Mouse (Mus musculus) embryonic facial prominence, embryonic 14.5 days (tissue): ENCODE results near the gene Col5a1. TPM values are rescaled to one million over a fixed set of nuclear protein-coding genes. Genes with fewer than 3 reads are reported as not detected.

Source experiments
- ATAC-seq: fragments of 200-750 bp; cut with Nextera tagmentation; 2 replicates; pipeline ENCODE4 v1.8.0; 2017; ENCODE audit warnings: low read depth, moderate number of reproducible peaks, moderate TSS enrichment
- DNase-seq: peaks from one replicate; pipeline ENCODE4 v3.0.0-alpha.2; 2015; ENCODE audit warnings: low spot score
- H3K27ac ChIP-seq: fragments of 300-500 bp; sonication (generic); replicated peaks from 2 replicates; pipeline ENCODE4 v1.5.1; 2014; ENCODE audit warnings: low read depth, mild to moderate bottlenecking, low read length, moderate library complexity
- H3K27me3 ChIP-seq: fragments of 300-500 bp; sonication (generic); replicated peaks from 2 replicates; pipeline ENCODE4 v1.6.1; 2014; ENCODE audit warnings: low read length; ENCODE audit not compliant: control insufficient read depth, insufficient read depth
- H3K36me3 ChIP-seq: fragments of 300-500 bp; sonication (generic); 2 replicates; pipeline ENCODE4 v1.6.1; 2014; ENCODE audit warnings: low read length, mixed read lengths; ENCODE audit not compliant: control insufficient read depth, insufficient read depth
- H3K4me1 ChIP-seq: fragments of 300-500 bp; sonication (generic); 2 replicates; pipeline ENCODE4 v1.6.1; 2014; ENCODE audit warnings: antibody characterized with exemption, low read length; ENCODE audit not compliant: control insufficient read depth, insufficient read depth
- H3K4me2 ChIP-seq: fragments of 300-500 bp; sonication (generic); 2 replicates; pipeline ENCODE4 v1.6.1; 2014; ENCODE audit warnings: low read depth, mild to moderate bottlenecking, low read length, moderate library complexity, mixed read lengths
- H3K4me3 ChIP-seq: fragments of 300-500 bp; sonication (generic); 2 replicates; pipeline ENCODE4 v1.5.1; 2014; ENCODE audit warnings: low read depth, mild to moderate bottlenecking, low read length
- H3K9ac ChIP-seq: fragments of 300-500 bp; sonication (generic); 2 replicates; pipeline ENCODE4 v1.6.1; 2014; ENCODE audit warnings: low read depth, mild to moderate bottlenecking, low read length, moderate library complexity, mixed read lengths
- H3K9me3 ChIP-seq: fragments of 300-500 bp; sonication (generic); 2 replicates; pipeline ENCODE4 v1.6.1; 2016; ENCODE audit warnings: low read length; ENCODE audit not compliant: control insufficient read depth
- WGBS: fragments of 180-500 bp; shearing (Covaris S2); extraction: QIAGEN DNeasy Blood & Tissue Kit; methylation state at CpG from one replicate; pipeline ENCODE4 v1.1.7; 2014; 5-methylcytosine and 5-hydroxymethylcytosine counted together
- polyA plus RNA-seq: library from polyadenylated mRNA; unstranded; fragments of >200 nt; fragmentation: Nextera tagmentation; extraction: Ambion mirVana; gene quantifications from 2 replicates; pipeline ENCODE4 v1.2.1, GENCODE M21; 2014

The Col5a1 gene
- polyA plus RNA-seq, 1 experiment from 2014 or later: 253 TPM

DNA sequence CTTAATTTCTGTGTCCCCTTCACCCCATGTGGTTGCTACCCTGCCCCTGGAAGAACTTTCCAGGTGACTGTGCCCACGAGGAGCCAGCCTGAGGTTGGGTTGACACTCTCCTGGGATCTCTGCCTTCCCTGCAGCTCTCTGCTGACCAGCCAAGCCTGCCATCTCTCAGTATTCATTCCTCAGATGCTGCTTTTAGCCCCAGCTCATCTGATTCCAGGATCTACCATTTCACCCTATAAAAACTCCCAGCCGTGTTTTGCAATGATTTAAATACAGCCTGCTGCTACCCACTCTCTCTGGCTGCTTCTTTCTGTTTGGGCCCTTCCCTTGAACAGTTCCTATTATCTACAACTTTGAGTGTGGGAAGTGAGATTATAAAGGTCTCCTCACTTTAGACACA, 14.9 kb downstream of the Col5a1 start:
- Histone ChIP-seq H3K9me3 (no peaks in the 10 kb centered on the region), H3K4me2 (no peak overlapping the region), H3K4me3 (no peak overlapping the region), H3K36me3 (peaks cover 5% of the 10 kb centered on the region; the same call in 1 of the 2 replicates), H3K9ac (no peak overlapping the region), H3K4me1 (peaks cover 22% of the 10 kb centered on the region), H3K27me3 (no peaks in the 10 kb centered on the region), H3K27ac (0 out of 2 replicates have a peak overlapping the region, but pooled peaks have one; percentile 28)
- DNase-seq (no peak), ATAC-seq (no peak)
- WGBS: 51% methylated on average over 2 of the region's 2 CpGs

DNA sequence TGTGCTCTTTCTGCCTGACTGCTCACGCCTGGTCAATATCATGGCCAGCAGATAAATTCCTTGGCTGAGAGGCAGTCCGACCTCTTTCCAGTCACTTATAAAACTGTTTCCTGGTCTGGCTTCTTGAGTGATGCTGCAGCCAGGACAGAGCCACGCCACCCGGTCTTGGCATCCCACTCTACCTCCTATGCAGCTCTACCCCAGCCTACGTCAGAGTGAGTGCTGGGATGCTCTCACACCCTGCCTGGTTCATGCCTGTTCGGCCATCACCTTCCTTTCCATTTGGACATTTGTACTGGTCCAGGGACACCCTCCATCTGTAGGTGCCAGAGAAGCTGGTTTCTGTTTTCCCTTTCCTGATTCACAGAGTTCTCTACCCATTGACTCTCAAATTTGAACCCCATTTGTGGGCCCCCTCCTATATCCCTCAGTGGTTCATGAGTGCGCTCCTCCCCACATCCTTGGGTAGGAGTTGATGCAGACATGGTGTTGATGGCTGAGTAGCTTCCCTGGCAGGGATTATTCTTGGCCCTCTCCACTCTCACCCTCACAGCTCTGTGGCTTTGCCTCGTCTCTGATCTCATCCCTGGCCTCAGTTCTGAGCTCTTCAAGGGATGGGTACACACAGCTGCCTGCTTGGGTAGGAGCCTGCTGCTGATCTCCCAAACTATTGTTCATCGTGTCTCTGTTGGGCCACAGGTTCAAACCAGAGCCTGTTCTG, 15.5 kb downstream of the Col5a1 start:
- Histone ChIP-seq H3K9me3 (no peaks in the 10 kb centered on the region), H3K9ac (no peak overlapping the region), H3K4me2 (no peak overlapping the region), H3K4me1 (peaks cover 16% of the 10 kb centered on the region), H3K36me3 (peaks cover 5% of the 10 kb centered on the region; the same call in 1 of the 2 replicates), H3K4me3 (no peak overlapping the region), H3K27me3 (no peaks in the 10 kb centered on the region), H3K27ac (0 out of 2 replicates have a peak overlapping the region, but pooled peaks have one; percentile 28)
- WGBS: 85% methylated on average over 9 of the region's 9 CpGs
- no peak for DNase-seq
- no peak for ATAC-seq

DNA sequence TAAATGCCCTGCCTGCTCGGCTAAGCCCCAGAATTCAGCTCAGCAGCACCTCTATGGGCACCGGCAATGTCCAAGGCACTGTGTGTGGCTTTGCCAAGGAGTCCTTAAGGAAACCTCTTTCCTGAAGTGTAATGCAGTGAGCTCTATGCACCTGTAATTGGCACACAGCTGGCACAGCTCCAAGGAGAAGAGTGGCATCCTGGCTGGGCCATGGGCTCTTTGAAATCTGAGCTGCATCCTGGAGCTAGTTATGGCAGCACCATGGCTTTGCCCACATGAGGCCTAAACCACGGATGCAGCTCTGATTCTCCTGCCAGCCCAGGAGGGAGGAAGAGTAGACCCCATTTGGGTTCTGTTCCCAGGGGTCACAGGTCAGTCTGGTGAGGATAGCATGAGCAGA, 16.1 kb downstream of the Col5a1 start:
- H3K4me3 ChIP-seq: no peak overlapping the region
- H3K4me2 ChIP-seq: no peak overlapping the region
- H3K9me3 ChIP-seq: no peaks in the 10 kb centered on the region
- no peak overlapping the region for H3K27ac ChIP-seq
- H3K4me1 ChIP-seq: peaks cover 10% of the 10 kb centered on the region; the same call in 1 of the 2 replicates
- ATAC-seq: no peak
- DNase-seq: no peak
- no peak overlapping the region for H3K9ac ChIP-seq
- no peaks in the 10 kb centered on the region for H3K27me3 ChIP-seq
- WGBS: 71% methylated on average over 3 of the region's 3 CpGs
- no peaks in the 10 kb centered on the region for H3K36me3 ChIP-seq

DNA sequence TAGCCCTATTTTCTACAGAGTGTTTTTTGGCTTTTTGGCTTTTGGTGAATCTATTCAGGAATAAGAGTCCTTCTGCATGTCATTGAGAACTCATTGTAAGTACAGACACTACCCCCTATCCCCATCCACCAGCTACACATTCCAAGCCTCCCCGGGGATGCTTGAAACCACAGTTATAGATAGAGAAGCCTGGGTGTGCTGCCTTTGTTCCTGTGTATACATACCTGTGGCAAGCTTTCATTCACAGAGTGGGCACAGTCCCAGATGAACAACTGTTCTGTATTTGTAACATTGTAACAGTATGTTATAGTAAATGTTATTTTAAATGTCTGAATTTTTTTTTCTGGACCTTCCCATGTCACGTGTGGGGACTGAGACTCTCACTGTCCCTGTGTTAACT, 19.2 kb downstream of the Col5a1 start:
- DNase-seq (peak; percentile 35), ATAC-seq (no peak)
- Histone ChIP-seq H3K4me3 (no peak overlapping the region), H3K4me2 (no peak overlapping the region), H3K4me1 (0 out of 2 replicates have a peak, but pooled peaks cover 6% of the 10 kb centered on the region), H3K36me3 (no peaks in the 10 kb centered on the region), H3K9ac (no peak overlapping the region), H3K27me3 (no peaks in the 10 kb centered on the region), H3K27ac (no peak overlapping the region), H3K9me3 (no peaks in the 10 kb centered on the region)
- WGBS: 45% methylated on average over 2 of the region's 2 CpGs

DNA sequence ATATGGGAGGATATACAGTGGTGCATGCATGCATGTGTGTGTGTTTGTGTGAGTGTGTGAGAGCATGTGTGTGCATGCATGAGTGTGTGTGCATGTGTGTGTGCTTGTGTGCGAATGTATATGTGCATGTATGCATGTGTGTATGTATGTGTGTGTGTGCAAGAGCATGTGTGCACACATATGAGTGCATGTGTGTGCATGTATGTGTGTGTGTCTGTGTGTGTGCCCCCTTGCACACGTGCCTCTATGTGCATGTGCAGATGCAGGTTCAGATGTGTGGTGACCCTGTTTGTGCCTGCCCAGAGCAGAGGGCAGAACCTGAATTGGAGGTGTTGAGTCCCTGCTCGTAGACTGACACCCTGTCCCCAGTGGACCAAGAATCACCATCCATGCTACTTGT, 24.3 kb downstream of the Col5a1 start:
- Histone ChIP-seq H3K27ac (no peak overlapping the region), H3K4me1 (no peaks in the 10 kb centered on the region), H3K36me3 (no peaks in the 10 kb centered on the region), H3K9ac (no peak overlapping the region), H3K9me3 (no peaks in the 10 kb centered on the region), H3K27me3 (no peaks in the 10 kb centered on the region), H3K4me2 (no peak overlapping the region), H3K4me3 (no peak overlapping the region)
- ATAC-seq: no peak
- no peak for DNase-seq
- WGBS: 85% methylated on average over 3 of the region's 3 CpGs

DNA sequence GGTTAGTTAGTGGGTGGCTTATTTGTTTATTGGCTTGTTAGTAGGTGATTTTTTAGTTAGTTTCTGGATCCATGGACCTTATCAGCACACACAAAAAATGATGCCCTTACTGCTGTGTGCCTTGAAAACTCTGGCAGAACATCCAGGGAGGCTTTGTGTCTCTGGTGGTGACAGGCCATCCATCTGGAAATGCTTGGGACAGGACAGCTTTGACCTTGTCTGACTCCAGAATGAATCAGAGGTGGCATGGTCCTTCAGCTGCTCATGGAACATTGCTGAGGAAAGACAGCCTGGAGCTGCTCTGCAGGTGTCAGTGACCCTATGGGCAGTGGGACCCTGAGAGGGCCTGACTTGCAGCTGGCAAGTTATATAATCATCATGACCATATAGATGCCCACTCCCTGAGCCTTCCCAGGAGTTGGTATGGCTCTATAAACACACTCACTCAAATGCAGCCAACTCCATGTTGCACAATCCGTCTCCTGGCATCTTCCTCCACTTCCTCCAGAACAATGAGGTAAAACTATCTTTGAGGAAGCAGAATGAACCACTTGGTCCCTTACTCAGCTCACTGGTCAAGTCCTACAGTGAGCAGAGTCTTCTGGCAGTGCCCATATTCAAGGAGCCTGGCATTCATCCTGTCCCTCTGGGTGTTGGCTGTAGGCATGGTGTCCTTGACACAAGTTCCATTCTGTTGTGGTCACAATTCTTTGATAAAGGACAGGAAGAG, 26.5 kb downstream of the Col5a1 start:
- ATAC-seq: no peak
- no peak overlapping the region for H3K4me2 ChIP-seq
- WGBS: 64% methylated on average over 1 of the region's 1 CpGs

DNA sequence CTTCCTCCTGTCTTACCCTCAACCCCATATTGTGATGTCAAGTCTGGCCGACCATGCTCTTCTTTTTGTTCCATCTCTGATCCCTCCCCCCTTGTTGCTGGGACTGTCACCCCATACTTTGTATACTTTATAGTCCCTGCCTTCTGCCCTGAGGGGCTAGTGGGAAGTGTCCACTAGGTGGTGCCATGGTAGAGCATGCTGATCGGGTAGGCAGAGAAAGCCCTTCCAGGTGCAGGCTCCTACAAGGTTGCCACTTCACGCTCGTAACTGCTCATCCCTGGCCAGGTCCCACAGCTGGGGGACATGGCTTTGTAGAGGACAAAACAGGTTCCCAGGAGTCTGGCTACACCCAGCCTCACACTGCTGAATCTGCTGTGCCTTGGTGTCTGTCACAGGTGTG, 29.5 kb downstream of the Col5a1 start:
- ATAC-seq: no peak

More for the DNA sequence above, 26.5 kb downstream of the Col5a1 start:
- Histone ChIP-seq H3K4me3 (no peak overlapping the region), H3K27ac (no peak overlapping the region), H3K4me1 (no peaks in the 10 kb centered on the region), H3K27me3 (no peaks in the 10 kb centered on the region), H3K9ac (no peak overlapping the region), H3K36me3 (no peaks in the 10 kb centered on the region), H3K9me3 (no peaks in the 10 kb centered on the region)
- DNase-seq: no peak

DNA sequence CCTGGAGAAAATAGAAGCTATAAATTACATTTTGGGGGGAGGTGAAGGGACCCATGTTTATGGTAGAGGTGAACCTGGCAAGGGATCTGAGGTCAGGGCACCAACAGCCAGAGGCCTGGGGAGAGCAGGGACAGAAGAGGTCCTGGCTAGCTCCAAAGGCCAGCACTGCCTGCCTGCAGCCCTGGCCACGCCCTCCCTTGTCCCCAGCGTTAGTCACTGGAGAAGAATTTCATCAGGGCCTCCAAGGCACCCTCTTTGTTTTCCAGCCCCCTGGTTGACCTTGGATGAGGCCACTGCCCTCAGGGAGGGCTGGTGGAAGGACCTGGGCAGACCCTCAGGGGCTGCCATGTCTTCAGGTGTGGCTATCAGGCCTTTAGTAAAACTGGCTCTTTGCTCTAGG, 30.1 kb downstream of the Col5a1 start:
- ATAC-seq: no peak
- Histone ChIP-seq H3K4me1 (no peaks in the 10 kb centered on the region), H3K36me3 (no peaks in the 10 kb centered on the region), H3K27me3 (no peaks in the 10 kb centered on the region), H3K4me2 (no peak overlapping the region), H3K4me3 (no peak overlapping the region), H3K9me3 (no peaks in the 10 kb centered on the region), H3K9ac (no peak overlapping the region), H3K27ac (no peak overlapping the region)
- DNase-seq: no peak
- WGBS: 56% methylated on average over 2 of the region's 2 CpGs

More for the DNA sequence above, 29.5 kb downstream of the Col5a1 start:
- Histone ChIP-seq H3K4me1 (no peaks in the 10 kb centered on the region), H3K27me3 (no peaks in the 10 kb centered on the region), H3K9me3 (no peaks in the 10 kb centered on the region), H3K36me3 (no peaks in the 10 kb centered on the region), H3K4me3 (no peak overlapping the region), H3K27ac (no peak overlapping the region), H3K9ac (no peak overlapping the region), H3K4me2 (no peak overlapping the region)
- 76% methylated on average over 4 of the region's 4 CpGs for WGBS
- DNase-seq: no peak
